Mouse (Mus musculus) retina, embryonic 14.5 days (tissue): ENCODE results near the gene Hsf4.
"Not testable (repeated sequence)": the region's sequence is repeated elsewhere in the genome, so short reads cannot be mapped to it uniquely, and the experiment has no call there.

Experiments
- DNase-seq: peaks from one replicate; pipeline ENCODE4 v3.0.0-alpha.2; 2015; ENCODE audit warnings: low spot score

Gene Hsf4

DNA sequence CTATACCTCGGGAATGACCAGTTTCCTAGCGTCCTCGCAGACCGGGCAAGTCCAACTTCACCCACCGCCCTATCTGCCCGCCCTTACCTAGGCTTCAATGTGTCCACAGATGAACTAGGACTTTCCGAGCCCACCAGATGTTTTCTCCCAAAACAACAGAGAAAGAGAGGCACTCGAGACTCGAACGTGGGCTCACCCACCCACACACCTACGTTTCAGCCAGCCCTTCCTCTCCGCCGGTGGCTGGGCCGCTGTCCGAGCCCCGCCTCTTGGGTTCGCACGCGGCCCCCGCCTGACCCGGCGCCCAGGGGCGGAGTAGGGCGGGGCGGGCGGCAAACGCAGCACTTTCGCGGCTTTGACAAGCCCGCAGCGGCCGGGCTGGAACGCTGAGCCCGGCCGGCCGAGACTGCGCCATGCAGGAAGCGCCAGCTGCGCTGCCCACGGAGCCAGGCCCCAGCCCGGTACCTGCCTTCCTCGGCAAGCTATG is at the start of gene Hsf4:
Gene Hsf4, plus strand, starts transcription at position 341 of the 487 bp plus-strand sequence.
- peak; percentile 36 for DNase-seq

- no peak for DNase-seq
Measured at GRCm38 (mm10) chr8:105223850-105224249, 45.8 kb upstream of the Hsf4 start.

DNA sequence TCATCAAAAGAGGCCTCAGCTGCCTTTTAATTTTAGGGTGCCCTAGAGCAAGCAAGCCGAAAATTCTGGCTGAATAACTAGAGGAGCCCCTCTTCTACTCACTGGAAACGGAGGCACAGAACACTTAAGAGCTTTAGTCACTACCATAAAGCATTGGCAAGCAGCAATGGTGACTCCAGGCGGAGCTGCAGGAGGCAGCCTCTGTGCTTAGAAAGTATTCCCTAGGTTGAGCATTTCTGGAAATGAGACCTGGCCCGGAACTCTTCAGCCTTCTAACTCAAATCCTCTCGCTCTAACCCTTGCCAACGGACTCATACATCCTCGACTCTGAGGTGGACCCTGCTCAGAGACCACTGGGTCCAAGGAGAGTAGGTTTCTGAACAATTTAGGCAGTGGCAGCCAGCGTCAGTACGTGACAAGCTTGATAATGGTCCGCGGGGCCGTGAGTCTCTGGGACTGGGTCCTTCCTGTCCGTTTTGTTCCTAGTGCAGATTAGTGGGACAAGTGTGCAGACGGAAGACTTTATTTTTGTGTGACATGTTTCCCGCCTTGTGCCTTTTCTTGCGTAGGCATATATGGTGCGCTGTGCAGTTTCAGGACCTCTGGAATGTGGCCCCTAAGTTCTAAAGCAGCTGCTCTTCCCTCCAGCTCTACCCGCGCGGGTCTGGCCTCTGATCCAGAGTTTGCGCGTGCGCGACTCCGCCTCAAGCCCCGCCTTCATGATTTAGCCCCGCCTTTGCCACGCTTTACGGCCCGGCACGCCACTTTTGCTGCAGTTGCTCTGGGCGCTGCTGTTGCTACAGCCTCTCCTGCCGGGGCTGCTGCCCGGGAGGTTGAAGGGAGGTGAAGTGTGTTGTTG is 45.0 kb upstream of the Hsf4 start, which contains the start of gene D230025D16Rik:
Gene D230025D16Rik, plus strand, starts transcription at position 733 of the 859 bp plus-strand sequence.
- DNase-seq, result peak; percentile 99

DNA sequence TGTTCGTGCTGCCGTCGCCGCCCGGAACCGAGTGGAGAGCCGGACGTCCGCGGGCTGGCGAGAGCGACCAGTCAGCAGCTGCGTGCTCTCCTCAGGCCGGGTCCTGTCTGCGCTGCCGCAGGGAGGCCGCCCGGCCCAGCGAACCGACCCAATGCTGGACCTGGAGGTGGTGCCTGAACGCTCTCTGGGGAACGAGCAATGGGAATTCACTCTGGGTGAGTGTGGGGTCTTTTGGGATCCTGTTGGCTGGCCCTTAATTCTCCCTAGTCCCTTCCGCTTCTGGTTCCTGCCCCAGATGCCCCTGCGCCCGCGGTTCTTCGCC is 44.4 kb upstream of the Hsf4 start:
- DNase-seq, result no peak

- DNase-seq, result no peak
Measured at GRCm38 (mm10) chr8:105225917-105226316, 43.7 kb upstream of the Hsf4 start.

DNA sequence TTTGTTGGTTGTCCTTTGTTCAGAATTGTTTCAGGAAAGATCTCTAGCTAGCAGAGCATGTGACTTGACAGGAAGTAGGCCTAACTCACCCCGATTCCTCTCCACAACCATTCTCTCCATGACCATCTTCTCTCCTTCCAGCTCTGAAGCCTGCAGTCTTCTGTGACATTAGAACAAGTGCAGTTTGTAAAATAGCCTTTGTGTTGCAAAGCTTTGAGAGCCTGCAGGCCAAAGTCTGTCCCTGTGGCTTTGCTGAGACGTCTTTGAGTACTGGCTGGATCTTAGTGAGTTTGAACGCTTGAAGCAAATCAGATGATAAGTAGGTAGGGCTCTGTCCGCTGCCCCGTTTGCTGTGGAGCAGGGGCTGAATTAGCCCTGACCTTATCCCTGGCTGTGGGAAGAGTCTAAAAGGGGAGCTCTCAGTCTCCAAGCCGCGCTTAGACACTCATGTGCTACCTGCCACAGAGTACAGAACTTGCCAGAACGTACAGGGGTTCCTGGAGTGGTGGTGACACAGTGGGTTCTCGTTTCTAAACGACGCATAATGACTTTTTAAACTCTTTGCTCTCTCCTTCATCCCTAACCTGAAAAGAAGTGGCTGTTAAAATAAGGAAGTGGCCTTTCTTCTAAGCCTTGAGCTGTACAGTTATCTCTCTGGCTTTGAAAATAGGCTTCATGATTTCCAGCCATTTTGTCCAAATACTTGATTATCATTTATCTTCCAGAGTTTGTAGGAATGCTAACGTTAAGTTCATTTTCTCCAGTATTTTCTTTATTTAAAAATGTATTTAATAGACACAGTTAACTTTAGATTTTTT is 37.9 kb upstream of the Hsf4 start:
- no peak for DNase-seq

DNA sequence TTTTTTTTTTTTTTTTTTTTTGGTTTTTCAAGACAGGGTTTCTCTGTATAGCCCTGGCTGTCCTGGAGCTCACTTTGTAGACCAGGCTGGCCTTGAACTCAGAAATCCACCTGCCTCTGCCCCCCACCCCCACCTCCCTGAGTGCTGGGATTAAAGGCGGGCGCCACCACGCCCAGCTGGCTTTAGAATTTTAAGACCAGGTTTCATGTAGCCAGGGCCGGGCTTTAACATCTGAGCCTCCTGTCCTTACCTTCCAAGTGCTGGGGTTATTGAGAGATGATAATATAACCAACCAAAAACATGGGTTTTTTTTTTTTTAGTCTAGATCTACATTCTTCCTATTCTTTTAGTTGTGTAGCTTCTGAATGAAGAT is 37.3 kb upstream of the Hsf4 start:
- DNase-seq, result not testable (repeated sequence)

DNA sequence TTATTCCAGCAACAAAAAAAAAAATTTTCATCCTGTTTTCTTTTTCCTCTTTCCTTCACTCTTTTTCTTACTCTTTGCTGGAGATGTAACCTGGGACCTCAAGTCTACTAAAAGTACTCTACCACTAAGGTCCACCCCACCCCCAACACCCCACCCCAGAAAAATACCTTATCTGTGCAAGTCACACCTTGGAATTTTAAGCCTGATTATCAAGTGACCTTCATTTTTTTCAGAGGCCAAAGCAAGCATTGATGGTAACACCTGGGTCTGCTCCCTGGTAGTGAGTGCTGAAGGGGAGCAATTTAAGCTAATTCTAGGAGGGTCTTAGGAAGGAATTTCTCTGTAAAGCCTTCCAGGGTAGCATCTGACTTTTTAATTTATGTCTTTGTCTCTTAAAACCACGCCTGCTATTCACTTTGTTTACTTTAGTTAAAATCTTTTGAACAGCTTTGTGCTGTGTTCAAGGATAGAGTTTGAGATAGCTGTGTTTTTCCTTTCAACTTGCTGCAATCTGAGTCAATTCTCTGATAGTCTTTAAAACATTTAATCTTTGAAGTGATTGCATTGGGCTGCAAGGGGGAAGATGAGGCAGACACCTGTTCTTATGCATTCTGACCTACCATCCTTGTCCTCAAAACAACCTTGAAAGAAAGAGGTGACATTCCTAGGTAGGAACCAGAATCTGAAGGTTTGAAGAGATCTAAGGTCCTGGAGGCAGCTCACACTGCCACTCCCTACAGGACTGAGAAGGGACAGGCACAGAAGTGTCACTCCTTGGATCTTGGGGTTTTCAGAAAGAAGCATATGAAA is 36.3 kb upstream of the Hsf4 start:
- no peak for DNase-seq

- no peak for DNase-seq
Measured at GRCm38 (mm10) chr8:105235206-105235605, 34.4 kb upstream of the Hsf4 start.

GRCm38 (mm10) chr8:105237442-105238142 is 32.0 kb upstream of the Hsf4 start:
- DNase-seq, result no peak

- no peak for DNase-seq
Measured at GRCm38 (mm10) chr8:105241016-105241415, 28.6 kb upstream of the Hsf4 start.

GRCm38 (mm10) chr8:105251954-105252353 is 17.6 kb upstream of the Hsf4 start:
- no peak for DNase-seq

GRCm38 (mm10) chr8:105252680-105253537 is 16.7 kb upstream of the Hsf4 start:
- no peak for DNase-seq

DNA sequence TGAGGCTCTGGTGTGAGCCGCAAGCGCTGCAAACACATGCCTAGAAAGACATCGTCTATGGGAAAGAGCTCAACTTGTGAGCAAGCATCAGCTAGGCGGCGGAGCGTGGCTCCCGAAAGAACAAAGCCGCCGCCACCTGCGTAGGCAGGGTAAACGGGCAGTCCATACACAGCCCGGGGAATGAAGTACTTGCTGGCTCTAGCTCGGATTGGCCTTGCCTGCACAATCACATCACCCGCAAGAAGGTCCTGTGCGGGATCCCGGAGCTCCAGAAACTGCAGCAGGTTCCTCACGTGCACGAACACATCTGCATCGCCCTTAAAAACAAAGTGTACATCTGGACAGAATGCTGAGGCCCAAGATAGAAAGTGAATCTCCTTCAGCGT is 15.8 kb upstream of the Hsf4 start:
- DNase-seq, result no peak

GRCm38 (mm10) chr8:105254152-105254965 is 15.2 kb upstream of the Hsf4 start:
- peak; percentile 94 for DNase-seq

GRCm38 (mm10) chr8:105254966-105255350 is 14.6 kb upstream of the Hsf4 start, which contains the start of gene B3gnt9:
Gene B3gnt9 (minus strand): TSS chr8:105255153.
- DNase-seq, result no peak

DNA sequence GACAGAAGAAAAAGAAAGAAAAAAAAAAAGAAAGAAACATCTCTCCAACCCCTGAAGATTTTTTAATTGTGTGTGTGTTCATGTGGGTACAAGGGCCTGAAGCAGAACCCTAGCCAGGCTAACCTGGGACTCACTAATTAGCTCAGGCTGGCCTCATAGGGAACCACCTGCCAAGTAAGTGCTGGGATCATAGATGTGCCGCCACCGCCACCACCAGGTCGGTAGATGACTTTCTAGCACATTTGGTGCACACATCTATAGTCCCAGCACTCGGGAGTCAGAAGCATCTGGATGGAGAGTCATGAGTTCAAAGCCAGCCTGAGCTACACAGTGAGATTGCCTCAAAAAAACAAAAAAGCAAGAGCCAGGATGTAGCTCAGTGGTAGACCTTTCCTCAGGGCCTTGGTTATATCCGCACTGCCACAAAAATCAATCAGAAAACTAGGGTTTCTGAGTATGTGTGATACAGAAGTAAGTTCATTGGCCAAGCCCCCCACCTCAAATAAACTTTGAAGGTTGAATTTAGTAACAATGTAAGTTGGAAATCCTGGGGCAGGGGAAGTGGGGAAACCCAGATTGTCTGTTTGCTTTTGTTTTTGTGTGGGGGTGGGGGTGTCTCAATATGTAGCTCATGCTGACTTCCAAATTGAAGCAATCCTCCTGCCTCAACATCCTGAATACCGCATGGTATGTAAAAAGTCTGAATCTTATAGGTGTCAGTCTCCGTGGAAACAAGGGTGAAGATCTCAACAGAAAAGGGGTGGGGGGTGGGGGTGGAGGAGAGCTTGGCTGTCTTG is 12.1 kb upstream of the Hsf4 start:
- no peak for DNase-seq

DNA sequence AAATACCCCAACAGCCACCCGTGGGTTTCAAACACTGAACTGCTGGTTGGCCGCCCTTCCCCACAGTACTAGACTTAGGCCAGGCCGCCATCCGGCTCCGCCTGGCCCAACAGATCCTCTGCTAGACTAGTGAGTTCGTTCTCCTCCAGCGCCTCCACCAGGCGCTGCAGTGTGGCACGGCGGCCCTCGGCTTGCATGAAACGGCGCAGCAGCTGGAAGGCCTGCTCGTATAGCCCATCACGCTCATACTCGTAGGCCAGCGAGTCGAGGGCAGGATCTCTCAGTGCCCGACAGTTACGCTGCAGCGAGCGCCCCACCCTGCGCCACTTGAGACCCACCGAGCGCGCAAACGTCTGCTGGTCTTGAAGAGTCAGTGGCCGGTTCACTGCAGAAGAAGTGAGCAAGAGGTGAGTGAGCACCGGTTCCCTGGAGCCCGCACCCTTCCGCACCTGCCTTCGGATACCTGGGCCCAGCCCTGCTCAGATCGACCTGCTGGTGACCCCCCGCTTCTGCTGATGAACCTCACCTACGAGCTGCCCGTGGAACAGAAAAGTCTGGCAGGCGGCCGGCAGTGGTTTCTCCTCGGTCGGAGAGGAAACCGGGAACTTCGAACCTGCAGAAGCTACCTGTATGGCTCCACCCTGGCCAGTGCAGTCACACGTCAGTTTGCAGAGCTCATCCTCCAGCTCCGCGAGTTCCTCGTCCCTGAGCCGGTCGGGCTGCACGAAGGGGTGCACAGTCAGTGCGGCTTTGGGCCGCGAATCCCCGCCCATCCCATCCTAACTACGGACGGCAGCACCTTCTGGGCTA is 10.5 kb upstream of the Hsf4 start:
- DNase-seq, result peak; percentile 59
